Mouse (Mus musculus): Measurements from ENCODE around the gene Fbxo5.

GRCm38 (mm10) chr10:5790657-5791056 is 14.7 kb downstream of the Fbxo5 start:
- TF ChIP-seq POLR2A (IDR thresholded peaks at IDR 0.05; ENCODE audit: control insufficient read depth, low read depth, low read length) (no peak), CTCF (IDR thresholded peaks at IDR 0.05; ENCODE audit: control insufficient read depth, insufficient read depth, insufficient replicate concordance, low read depth, low read length) (no peak)
